Mouse (Mus musculus) ES-E14 (cell line): ENCODE measurements around the gene Sdc4.

Source experiments
- CHD2 ChIP-seq: IDR thresholded peaks from 2 replicates; pipeline ENCODE4 v1.6.1; 2014; ENCODE audit warnings: mild to moderate bottlenecking, low read depth, low read length, inconsistent platforms
- HCFC1 ChIP-seq: IDR thresholded peaks from 2 replicates; pipeline ENCODE4 v1.6.1; 2012; ENCODE audit warnings: low read length, inconsistent platforms, borderline replicate concordance; ENCODE audit not compliant: insufficient read depth
- MAFK ChIP-seq: IDR thresholded peaks from 2 replicates; pipeline ENCODE4 v1.6.1; 2014; ENCODE audit warnings: mild to moderate bottlenecking, low read depth, low read length, inconsistent platforms; ENCODE audit not compliant: insufficient read depth
- ZNF384 ChIP-seq: IDR thresholded peaks from 2 replicates; pipeline ENCODE4 v1.6.1; 2012; ENCODE audit warnings: low read depth, low read length, inconsistent platforms

GRCm38 (mm10) chr2:164429881-164430615 is 13.6 kb downstream of the Sdc4 start:
- TF ChIP-seq ZNF384 = no peak
- no peak for TF ChIP-seq CHD2
- no peak for TF ChIP-seq HCFC1
- TF ChIP-seq MAFK = no peak
